Mouse (Mus musculus): ENCODE results near the gene Man2b1.
A peak's percentile ranks its signal among the peaks of the same experiment; 100 is the strongest.

Man2b1 gene

DNA sequence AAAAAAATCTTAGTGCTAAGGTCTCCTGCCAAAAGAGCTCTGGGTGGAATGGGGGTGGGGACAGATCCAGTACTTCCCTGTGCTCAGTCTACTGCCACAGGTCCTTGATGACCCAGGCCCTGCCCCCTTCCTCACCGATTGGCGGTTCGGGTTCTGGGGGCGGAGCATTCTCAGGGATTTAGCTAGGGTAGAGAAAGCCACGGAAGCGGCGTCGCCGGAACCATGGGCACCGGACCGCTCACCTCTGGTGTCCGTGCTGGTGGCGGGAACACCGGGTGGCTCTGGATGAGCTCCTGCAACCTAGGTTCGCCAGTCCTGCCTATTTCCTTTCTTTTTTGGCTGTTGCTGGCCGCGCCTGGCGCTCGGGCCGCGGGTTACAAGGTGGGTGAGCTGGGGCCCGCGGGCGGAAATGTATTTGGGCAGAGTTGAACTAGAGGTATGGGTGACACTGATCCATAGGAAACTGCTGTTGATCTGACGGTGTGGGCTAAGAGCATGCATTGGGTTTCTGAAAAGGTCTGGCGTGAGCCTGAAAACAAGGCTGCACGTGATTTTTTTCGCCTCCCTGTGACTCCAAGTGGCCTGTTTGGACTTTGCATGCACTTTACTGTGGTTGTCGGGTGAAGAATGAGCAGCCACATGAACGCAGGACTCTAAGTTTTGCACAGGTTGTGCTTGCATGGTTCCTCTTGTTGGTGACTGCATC lies at the start of gene Man2b1:
Man2b1 (plus strand) TSS at position 163 of the 706 bp plus-strand sequence.
- peak; percentile 96 for DNase-seq (ENCODE audit: low read depth, low spot score)

DNA sequence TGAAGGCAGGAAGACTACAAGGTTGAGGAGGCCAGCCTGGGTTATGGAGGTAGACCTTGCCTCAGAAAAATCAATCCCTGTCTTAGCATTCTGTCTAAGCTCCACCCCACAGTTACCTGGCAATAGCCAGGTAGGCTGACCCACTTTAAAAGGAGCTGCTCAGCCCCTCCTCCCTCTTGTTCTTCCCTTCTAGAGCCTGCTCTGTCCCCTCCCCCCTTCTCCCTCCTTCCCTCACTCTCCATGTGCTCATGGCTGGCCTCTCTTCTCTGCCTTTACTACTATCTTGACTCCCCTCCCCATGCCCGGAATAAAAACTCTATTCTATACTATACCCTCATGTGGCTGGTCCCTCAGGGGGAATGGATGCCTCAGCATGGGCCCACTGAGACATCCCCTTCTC lies 49.2 kb upstream of the Man2b1 start:
- DNase-seq (ENCODE audit: low read depth, low spot score): no peak

DNA sequence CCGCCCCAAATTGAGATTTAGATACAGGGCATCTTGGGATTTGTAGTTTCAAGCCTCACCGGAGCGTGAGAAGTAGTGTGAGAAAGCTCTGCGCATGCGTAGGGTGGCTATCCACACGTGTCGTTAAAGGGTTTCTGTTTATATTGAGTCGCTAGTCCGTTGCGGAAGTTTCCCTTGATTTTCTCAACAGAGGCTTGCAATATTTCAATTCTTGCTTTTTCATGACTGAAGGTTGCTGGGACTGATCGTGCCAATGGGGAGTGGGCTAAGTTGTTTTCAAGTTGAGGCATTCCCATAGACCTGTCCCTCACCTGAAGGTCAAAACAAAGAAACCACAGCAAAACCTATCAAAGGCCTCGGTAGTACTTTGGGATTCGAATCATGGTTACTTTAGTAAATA lies 48.3 kb upstream of the Man2b1 start:
- peak; percentile 93 for DNase-seq (ENCODE audit: low read depth, low spot score)

DNA sequence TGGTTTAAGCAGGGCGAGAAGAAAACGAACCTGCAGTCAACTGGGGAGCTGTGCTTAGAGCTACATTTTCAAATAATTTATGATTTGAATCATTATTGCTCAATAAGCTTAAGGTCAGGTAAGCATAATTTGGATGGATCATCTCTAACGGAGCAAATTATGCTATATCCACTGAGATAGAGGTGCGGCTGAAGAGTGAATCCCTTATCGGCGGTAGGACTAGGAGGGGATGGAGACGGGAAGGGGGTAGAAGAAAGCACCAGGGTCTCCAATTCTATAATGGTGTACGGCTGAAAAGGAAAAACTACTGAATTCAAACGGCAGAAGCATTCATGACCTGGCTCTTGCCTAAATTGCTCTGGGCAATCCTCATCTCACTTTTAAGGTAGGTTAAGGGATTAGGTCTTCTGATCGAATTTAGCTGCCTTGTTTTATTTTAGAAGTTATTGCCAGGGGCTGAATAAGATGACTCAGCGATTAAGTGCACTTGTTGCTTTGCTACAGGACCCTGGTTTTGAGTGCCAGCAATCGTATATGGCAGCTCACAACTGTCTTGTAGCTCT lies 47.8 kb upstream of the Man2b1 start:
- no peak for DNase-seq (ENCODE audit: low read depth, low spot score)

DNA sequence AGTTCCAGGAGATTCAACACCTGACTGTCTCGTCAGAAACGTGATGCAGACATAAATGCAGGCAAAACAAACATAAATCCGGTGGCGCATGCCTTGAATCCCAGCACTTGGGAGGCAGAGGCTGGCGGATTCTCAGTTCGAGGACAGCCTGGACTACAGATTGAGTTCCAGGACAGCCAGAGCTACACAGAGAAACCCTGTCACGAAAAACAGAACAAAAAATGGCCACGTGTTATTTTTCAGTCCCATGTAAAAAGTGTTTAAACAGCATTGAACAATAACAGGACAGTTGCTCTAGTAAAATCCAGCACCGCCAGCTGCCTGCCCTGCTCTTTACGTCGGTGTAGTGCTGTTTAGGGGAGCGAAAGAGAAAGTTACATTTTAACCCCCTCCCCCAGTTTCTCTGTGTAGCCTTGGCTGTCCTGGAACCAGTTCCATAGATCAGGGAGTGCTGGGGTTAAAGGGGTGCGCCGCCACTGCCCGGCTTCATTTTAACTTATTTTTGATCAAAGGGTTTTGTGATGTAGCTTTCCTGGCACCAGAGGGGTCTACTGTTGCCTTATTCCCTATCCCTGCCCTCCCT lies 47.3 kb upstream of the Man2b1 start:
- peak; percentile 32 for DNase-seq (ENCODE audit: low read depth, low spot score)

DNA sequence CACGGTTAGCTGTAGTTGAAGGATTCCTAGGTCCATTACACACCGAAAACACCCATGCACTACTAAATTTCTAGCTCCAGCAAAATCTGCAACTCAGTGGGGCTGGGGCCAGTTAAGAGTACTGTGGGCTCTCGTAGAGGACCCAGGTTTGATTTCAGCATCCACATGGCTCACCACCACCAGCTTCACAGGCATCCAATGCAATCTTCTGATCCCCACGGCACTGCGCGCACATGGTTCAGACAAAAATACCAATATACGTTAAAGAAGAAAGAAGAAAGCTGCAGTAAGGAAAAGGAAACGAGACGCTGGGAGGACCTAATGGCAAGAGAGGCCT lies 46.7 kb upstream of the Man2b1 start:
- no peak for DNase-seq (ENCODE audit: low read depth, low spot score)

DNA sequence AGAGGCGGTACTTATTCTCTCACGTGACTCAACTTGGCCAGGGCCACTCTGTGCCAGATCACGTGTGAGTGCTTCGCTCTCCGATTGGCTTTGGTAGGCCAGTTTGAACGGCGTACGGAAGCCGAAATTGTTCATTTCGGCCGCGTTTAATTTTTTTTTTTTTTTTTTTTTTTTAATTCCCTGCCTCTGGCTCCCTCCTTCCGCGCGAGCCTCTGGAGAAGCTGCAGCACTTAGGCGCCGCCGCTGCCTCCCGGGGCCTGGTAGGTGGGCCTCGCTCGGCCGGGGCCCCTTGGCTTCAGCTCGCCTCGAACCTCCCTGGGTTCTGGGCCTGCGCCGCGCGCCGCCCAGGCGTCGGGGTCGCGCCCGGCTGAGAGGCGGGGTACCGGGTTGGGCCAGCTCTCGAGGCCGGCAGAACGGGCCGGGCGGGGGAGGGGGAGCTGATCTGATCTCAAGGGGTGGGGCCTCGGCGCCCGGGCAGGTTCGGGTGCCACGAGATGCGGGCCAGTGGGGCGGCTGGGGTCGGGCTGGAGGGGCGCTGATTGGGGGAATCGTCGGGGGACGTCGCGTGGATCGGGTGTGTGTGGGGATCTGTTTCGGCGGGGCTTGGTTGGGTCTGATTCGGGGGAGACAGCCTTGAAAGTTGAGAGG lies 46.2 kb upstream of the Man2b1 start, which contains the start of gene Tnpo2:
Tnpo2 (plus strand) TSS at position 198 of the 648 bp plus-strand sequence.
- DNase-seq (ENCODE audit: low read depth, low spot score): peak; percentile 100

DNA sequence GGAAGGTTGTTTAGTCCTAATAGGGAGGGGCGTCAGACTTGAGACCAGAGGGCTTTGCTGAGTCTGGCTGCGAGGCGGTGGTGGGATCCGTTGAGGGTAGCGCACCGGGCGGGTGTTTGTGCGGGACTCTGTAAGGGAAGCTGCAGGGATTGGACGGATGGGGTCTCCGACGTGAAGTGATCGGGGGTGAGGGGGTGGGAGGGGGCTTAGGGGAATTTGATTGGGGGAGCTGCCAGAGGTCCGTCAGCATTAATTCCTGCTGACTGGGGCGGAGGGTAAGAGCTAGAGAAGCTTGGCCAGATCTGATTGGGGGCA lies 45.7 kb upstream of the Man2b1 start:
- peak; percentile 30 for DNase-seq (ENCODE audit: low read depth, low spot score)

DNA sequence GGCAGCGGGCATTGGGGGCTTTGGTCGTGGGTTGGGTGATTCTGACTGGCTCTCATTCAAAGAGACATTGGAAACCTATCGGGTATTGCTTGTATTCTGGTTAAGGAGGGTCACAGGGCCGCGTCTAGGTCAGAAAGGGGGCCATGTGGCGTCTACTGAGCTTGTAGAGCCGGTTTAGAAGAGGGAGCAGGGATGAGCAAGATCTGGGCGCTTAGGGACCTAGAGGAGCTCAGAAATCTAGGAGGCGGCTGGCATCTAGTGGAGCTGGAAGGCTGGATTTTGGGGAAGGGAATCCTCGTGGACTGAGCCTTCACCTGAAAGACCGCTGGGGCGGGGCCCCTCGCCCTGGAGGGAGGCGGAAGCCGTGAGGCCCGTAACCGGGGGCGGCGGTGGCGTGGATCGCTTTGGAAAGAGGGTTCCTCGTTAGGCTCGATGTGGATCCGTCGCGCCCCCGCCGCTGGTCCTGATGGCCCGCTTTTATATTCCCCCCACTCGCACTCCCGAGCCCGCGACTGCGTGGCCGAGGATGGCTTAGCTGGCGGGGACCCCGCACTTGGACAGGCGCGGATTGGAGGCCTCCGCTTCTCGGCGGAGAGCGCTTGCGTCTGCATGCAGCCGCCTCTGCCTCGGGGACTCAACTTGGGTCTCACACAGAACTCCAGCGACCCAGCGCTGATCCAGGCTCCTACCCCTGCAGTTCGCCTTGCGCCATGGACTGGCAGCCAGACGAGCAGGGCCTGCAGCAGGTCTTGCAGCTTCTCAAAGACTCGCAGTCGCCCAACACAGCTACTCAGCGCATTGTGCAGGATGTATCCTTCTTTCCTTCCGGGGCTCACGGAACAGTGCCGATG lies 45.2 kb upstream of the Man2b1 start:
- DNase-seq (ENCODE audit: low read depth, low spot score): peak; percentile 67

DNA sequence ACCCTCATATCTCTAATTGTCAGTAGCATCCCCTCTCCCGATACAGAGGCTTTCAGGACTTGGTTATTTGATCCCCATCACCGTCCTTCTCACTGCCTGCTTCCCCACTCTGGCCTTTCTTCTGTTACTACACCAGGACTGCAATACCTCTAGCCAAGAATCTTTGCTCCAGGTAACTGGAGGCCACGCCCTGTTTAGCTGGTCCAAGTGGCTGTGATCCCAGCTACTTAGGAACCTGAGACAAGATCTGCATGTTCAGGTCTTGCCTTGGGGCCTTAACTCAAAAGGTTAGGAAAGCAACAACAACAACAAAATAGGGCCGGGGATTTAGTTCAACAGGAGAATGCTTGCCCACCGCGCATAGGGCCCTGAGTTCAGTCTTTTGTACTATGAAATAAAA lies 39.5 kb upstream of the Man2b1 start:
- DNase-seq (ENCODE audit: low read depth, low spot score): no peak

DNA sequence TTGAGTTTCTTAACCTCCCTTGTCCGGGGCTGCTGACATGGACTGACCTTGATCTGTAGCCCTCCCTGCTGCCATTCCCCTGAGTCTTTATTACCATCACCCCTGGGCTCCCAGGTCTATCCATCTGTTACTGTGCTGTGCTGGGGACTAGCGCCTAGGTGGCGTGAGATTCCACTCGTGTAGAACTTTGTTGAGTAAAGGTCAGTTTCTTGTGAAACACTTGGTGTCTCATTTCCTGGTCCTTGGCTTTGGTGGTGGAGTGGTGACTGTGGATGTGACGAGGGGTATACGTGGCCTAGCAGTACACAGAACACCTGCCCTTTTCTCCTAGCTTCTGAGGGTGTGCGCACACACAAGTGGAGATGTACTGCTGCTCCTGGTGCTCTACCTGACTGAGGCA lies 25.7 kb upstream of the Man2b1 start:
- no peak for DNase-seq (ENCODE audit: low read depth, low spot score)

DNA sequence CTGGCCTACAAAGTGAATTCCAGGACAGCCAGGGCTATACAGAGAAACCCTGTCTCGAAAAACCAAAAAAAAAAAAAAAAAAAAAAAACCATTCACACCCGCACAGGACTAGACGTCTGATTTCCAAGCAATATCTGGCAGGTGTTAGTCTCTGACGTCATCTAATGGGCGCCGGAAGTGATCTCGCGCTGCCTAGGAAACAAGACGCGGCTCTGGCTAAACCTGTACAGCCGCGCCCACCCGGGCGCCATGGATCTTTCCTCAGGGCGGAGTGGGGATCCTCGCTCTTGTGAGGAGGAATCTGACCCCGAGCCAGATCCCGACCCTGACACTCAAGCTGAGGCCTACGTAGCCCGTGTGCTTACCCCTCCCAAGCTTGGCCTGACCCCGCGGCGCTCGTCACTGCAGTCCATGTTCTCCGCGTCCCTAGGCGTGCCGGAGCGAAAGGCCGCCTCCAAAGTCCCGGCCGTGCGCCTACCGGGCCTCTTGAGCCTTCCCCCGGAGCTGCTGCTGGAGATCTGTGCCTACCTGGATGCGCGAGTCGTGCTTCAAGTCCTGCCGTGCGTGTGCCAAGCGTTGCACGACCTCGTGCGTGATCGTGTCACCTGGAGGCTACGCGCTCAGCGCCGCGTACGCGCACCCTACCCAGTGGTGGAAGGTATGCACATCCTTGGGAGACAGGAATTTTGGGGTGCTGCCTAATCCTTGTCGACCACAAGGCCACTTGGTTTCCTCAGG lies 23.0 kb upstream of the Man2b1 start, which contains the start of gene Fbxw9:
Fbxw9 (plus strand) TSS at position 177 of the 738 bp plus-strand sequence.
- peak; percentile 98 for DNase-seq (ENCODE audit: low read depth, low spot score)

DNA sequence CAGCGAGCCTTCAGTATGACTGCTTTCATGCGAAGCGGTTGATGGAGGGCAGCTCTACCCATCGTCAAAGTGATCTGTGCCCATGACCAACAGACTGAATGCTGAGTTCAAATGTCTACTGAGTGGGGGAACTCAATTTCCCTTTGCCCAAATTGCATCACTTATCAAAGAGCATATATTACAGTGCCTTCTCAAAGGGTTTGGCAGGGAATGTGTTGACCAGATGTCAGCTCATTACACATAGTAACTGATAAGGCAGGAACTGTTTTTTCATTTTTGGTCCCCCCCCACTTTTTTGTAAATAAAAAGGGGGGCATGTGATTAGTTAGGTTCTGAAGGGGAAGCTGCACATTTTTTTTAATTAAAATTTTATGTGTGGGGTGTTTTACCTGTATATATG lies 20.5 kb upstream of the Man2b1 start:
- no peak for DNase-seq (ENCODE audit: low read depth, low spot score)

DNA sequence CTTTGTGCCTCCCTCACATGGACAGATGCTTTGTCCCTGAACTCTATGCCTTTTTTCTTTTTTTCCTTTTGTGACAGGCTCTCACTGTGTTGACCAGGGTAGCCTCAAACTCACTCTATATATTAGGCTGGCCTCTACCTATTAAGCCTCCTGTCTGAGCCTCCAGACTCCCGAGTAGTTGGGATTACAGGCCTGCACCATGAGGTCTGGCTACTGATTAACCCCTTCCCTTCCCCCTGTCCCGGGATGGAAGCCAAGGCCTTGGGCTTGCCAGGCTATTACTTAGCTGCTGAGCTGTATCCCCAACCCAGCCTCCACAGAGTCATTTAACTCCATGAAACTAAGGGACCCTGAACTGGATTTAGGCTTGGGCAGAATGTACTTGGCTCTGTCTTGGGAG lies 17.9 kb upstream of the Man2b1 start:
- DNase-seq (ENCODE audit: low read depth, low spot score): no peak

DNA sequence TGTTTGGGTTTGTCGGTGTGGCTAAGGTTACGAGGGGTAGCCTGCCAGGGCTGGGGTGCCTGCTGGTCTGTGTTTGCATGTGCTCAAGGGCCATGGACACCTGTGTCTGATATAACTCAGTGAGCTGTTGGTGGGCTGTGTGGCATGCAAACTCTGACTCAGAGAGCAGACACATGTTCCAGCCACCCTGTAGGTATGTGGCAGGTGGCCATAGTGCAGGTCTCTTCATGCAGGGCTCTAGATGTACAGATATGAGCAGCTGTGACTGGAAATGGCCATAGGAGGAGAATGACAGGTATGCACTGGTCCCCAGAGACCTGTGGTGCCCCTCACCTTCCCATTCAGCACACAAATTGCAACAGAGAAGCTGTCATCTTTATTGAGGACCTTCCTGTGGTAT lies 15.9 kb upstream of the Man2b1 start:
- no peak for DNase-seq (ENCODE audit: low read depth, low spot score)

DNA sequence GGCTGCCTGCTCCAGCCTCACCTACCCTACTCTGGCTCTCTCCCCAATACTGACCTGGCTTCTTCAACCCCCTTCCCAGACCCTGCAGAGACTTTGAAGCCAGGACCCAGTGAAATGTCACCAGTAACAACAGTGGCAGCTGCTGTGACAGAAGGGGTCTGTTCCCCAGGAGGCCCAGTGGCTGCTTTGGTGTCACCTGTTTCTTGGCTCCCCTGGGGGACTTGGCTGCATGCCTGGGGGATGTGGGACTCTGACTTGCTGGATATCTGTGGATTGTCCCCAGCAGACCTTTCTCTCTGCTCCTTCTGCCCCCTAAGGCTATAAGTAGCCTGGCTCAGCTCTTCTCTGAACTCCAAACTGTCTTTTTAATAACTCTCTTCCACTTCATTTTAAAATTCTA lies 15.1 kb upstream of the Man2b1 start, which contains the start of gene Gm5741:
Gm5741 (minus strand) TSS at position 1 of the 400 bp plus-strand sequence.
- DNase-seq (ENCODE audit: low read depth, low spot score): no peak

DNA sequence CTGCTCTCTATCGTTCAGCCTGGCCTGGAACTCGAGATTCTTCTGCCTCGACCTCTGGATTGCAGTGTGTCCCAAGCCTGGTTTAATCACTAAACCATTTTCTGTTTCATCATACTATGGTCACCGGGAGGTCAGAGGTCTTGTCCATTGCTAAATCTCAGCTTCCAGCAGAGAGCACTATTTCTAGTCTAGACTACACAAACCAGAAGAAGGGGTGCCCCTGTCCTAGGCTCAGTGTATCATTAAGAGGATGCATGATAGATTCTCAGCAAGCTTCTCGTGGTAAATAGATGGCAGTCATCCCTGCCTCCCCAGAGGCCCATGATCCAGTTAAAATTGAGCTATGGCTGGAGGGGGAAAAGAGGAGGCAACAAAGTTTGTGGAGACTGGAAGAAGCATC lies 12.0 kb upstream of the Man2b1 start:
- no peak for DNase-seq (ENCODE audit: low read depth, low spot score)

DNA sequence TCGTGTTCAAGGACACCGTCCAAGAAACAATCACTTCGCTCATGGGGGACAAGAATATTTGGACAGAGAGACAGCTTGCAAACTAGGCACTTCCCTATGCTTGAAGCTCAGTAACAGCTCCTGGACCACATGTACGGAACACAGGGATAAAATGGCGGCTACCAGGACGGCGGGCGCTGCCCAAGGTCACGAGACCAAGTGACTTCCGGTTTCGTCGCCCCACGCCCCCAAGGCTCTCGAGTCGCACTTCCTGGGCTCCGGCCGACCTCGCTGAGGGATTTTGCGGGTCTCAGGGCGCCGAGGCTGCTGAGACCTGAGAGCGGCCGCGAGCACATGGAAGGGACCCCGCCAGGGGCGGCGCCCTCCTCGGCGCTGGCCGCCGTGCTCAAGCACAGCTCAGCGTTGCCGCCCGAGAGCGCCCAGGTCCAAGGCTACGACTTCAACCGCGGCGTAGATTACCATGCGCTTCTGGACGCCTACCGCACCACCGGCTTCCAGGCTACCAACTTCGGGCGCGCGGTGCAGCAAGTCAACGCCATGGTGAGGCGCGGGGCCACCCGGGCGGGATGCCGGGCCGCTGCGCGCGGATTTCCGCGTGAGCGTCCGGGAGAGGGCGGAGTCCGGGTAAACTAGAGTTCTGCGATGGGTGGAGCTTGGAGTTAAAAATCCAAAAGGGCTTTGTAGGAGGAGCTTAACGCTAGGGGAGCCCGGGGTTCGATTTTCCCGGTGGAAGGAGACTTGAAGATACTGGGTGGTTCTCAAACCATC lies 11.4 kb upstream of the Man2b1 start, which contains the start of gene Dhps:
Dhps (plus strand) TSS at position 244 of the 768 bp plus-strand sequence.
- peak; percentile 97 for DNase-seq (ENCODE audit: low read depth, low spot score)

DNA sequence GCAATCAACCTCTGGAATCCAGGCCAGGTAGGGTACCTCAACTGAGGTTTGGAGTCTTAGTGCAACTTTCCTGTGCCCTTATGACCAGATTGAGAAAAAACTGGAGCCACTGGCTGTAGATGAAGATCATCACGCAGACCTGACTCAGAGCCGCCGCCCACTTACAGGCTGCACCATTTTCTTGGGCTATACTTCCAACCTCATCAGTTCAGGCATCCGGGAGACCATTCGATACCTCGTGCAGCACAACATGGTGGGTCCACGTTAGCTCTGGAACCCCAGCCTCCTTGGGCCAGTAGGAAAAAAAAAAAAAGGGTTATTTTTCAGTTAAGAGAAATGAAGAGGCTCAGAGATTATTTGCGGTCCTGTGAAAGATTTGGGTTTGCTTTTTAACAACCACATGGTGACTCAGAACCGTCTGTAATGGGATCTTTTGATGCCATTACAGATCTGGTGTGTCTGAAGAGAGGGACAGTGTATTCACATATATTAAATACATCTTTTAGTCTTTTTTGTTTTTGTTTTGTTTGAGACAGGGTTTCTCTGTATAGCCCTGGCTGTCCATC lies 10.6 kb upstream of the Man2b1 start:
- peak; percentile 47 for DNase-seq (ENCODE audit: low read depth, low spot score)

DNA sequence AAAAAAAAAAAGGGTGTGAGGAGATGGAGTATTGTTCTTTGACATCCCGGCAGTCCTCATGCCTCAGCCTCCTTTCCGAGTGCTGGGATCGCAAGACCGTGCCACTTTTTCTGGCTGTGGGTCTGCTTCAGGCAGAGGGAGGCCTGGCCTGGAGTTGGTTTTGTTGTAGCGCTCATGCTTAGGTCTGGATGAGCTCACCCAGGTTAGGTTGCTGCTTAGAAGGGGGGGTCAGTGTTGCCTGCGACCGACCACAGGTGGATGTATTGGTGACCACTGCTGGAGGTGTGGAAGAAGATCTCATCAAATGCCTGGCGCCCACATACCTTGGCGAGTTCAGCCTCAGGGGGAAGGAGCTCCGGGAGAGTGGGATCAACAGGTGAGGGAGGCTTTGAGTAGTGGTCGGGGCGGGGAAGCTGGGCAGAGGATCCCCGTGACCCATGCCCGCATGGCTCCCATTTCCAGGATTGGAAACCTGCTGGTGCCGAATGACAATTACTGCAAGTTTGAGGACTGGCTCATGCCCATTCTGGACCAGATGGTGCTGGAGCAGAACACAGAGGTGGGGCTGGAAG lies 9.9 kb upstream of the Man2b1 start:
- no peak for DNase-seq (ENCODE audit: low read depth, low spot score)
